Mouse (Mus musculus): ENCODE measurements around the gene Coro2b. TPM values are rescaled to one million over a fixed set of nuclear protein-coding genes. Genes with fewer than 3 reads are reported as not detected.

Gene Coro2b
- total RNA-seq, 1 experiment = 4.8 TPM

- in situ Hi-C loops (cut with MboI; ENCODE audit: low sequenced_read_pairs in 2 of 2, unreplicated experiment in 2 of 2) = no loop called here
- no peaks in the 10 kb centered on the region for H3K4me1 ChIP-seq (ENCODE audit: control insufficient read depth in 2 of 2, insufficient read depth in 2 of 2, low read length in 2 of 2, poor library complexity in 1 of 2)
- DNase-seq (ENCODE audit: low read depth, low spot score) = no peak
- no peak overlapping the region for H3K4me3 ChIP-seq (ENCODE audit: insufficient read depth in 1 of 2, low read depth in 1 of 2, low read length in 2 of 2, poor library complexity in 1 of 2, severe bottlenecking in 1 of 2)
- no peak overlapping the region for H3K9ac ChIP-seq (ENCODE audit: insufficient read depth, low read depth, low read length, poor library complexity, severe bottlenecking)
- no peak for TF ChIP-seq ZC3H11A (IDR thresholded peaks at IDR 0.05; ENCODE audit: borderline replicate concordance, low read depth, low read length)
- TF ChIP-seq ZNF384 (IDR thresholded peaks at IDR 0.05; ENCODE audit: low read depth, low read length) = no peak
- no peak for TF ChIP-seq CHD2 (IDR thresholded peaks at IDR 0.05; ENCODE audit: low read depth, low read length)
- TF ChIP-seq HCFC1 (IDR thresholded peaks at IDR 0.05; ENCODE audit: borderline replicate concordance, insufficient read depth, low read length) = no peak
- no peak for TF ChIP-seq MAFK (IDR thresholded peaks at IDR 0.05; ENCODE audit: insufficient read depth, low read depth, low read length)
- H3K9me3 ChIP-seq (ENCODE audit: control insufficient read depth, insufficient read depth, low read depth, low read length) = no peaks in the 10 kb centered on the region
- H3K27ac ChIP-seq (ENCODE audit: insufficient read depth, low read depth, low read length, poor library complexity, severe bottlenecking) = no peak overlapping the region
- H3K36me3 ChIP-seq (ENCODE audit: control insufficient read depth, insufficient read depth, low read length, poor library complexity, severe bottlenecking) = no peaks in the 10 kb centered on the region
Measured at GRCm38 (mm10) chr9:62562236-62562635, 25.4 kb upstream of the Coro2b start.

- in situ Hi-C loops (cut with MboI; ENCODE audit: low sequenced_read_pairs in 2 of 2, unreplicated experiment in 2 of 2) = no loop called here
- no peak for DNase-seq (ENCODE audit: low read depth, low spot score)
- H3K36me3 ChIP-seq (ENCODE audit: control insufficient read depth, insufficient read depth, low read length, poor library complexity, severe bottlenecking) = no peaks in the 10 kb centered on the region
- TF ChIP-seq ZNF384 (IDR thresholded peaks at IDR 0.05; ENCODE audit: low read depth, low read length) (no peak), ZC3H11A (IDR thresholded peaks at IDR 0.05; ENCODE audit: borderline replicate concordance, low read depth, low read length) (no peak), HCFC1 (IDR thresholded peaks at IDR 0.05; ENCODE audit: borderline replicate concordance, insufficient read depth, low read length) (no peak), MAFK (IDR thresholded peaks at IDR 0.05; ENCODE audit: insufficient read depth, low read depth, low read length) (no peak), CHD2 (IDR thresholded peaks at IDR 0.05; ENCODE audit: low read depth, low read length) (no peak)
- no peak overlapping the region for H3K9ac ChIP-seq (ENCODE audit: insufficient read depth, low read depth, low read length, poor library complexity, severe bottlenecking)
- no peak overlapping the region for H3K27ac ChIP-seq (ENCODE audit: insufficient read depth, low read depth, low read length, poor library complexity, severe bottlenecking)
- H3K4me1 ChIP-seq (ENCODE audit: control insufficient read depth in 2 of 2, insufficient read depth in 2 of 2, low read length in 2 of 2, poor library complexity in 1 of 2) = no peaks in the 10 kb centered on the region
- H3K9me3 ChIP-seq (ENCODE audit: control insufficient read depth, insufficient read depth, low read depth, low read length) = no peaks in the 10 kb centered on the region
- no peak overlapping the region for H3K4me3 ChIP-seq (ENCODE audit: insufficient read depth in 1 of 2, low read depth in 1 of 2, low read length in 2 of 2, poor library complexity in 1 of 2, severe bottlenecking in 1 of 2)
Measured at GRCm38 (mm10) chr9:62560432-62560831, 23.6 kb upstream of the Coro2b start.

- DNase-seq (ENCODE audit: low read depth, low spot score) = no peak
- H3K4me1 ChIP-seq (ENCODE audit: control insufficient read depth in 2 of 2, insufficient read depth in 2 of 2, low read length in 2 of 2, poor library complexity in 1 of 2) = no peaks in the 10 kb centered on the region
- H3K27ac ChIP-seq (ENCODE audit: insufficient read depth, low read depth, low read length, poor library complexity, severe bottlenecking) = no peak overlapping the region
- in situ Hi-C loops (cut with MboI; ENCODE audit: low sequenced_read_pairs in 2 of 2, unreplicated experiment in 2 of 2) = no loop called here
- H3K9me3 ChIP-seq (ENCODE audit: control insufficient read depth, insufficient read depth, low read depth, low read length) = no peaks in the 10 kb centered on the region
- no peak overlapping the region for H3K4me3 ChIP-seq (ENCODE audit: insufficient read depth in 1 of 2, low read depth in 1 of 2, low read length in 2 of 2, poor library complexity in 1 of 2, severe bottlenecking in 1 of 2)
- no peak overlapping the region for H3K9ac ChIP-seq (ENCODE audit: insufficient read depth, low read depth, low read length, poor library complexity, severe bottlenecking)
- TF ChIP-seq ZC3H11A (IDR thresholded peaks at IDR 0.05; ENCODE audit: borderline replicate concordance, low read depth, low read length) (no peak), HCFC1 (IDR thresholded peaks at IDR 0.05; ENCODE audit: borderline replicate concordance, insufficient read depth, low read length) (no peak), CHD2 (IDR thresholded peaks at IDR 0.05; ENCODE audit: low read depth, low read length) (no peak), MAFK (IDR thresholded peaks at IDR 0.05; ENCODE audit: insufficient read depth, low read depth, low read length) (no peak), ZNF384 (IDR thresholded peaks at IDR 0.05; ENCODE audit: low read depth, low read length) (no peak)
- H3K36me3 ChIP-seq (ENCODE audit: control insufficient read depth, insufficient read depth, low read length, poor library complexity, severe bottlenecking) = no peaks in the 10 kb centered on the region
Measured at GRCm38 (mm10) chr9:62560006-62560405, 23.2 kb upstream of the Coro2b start.

DNA sequence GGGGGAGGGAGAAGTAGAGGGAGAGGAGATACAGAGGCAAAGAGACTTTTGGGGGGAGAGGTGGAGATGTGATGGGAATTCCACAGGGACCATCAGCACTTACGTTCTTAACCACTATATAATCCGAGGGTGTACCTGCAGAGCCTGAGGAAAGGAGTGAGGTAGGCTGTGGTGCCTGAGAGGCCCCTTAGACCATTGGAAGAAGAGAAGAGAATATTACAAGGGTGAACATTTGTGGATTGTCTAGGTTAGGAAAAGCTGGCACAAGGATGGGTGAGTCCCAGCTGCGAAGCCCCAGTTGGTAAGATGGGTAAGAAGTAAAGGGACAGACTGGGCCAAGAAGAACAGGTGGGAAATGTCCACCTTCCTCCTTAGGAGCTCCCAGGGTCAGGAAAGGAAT is 22.6 kb upstream of the Coro2b start:
- no peak for TF ChIP-seq CHD2 (IDR thresholded peaks at IDR 0.05; ENCODE audit: low read depth, low read length)
- no peak for DNase-seq (ENCODE audit: low read depth, low spot score)
- Histone ChIP-seq H3K9me3 (ENCODE audit: control insufficient read depth, insufficient read depth, low read depth, low read length) (no peaks in the 10 kb centered on the region), H3K4me3 (ENCODE audit: insufficient read depth in 1 of 2, low read depth in 1 of 2, low read length in 2 of 2, poor library complexity in 1 of 2, severe bottlenecking in 1 of 2) (no peak overlapping the region), H3K4me1 (ENCODE audit: control insufficient read depth in 2 of 2, insufficient read depth in 2 of 2, low read length in 2 of 2, poor library complexity in 1 of 2) (no peaks in the 10 kb centered on the region), H3K27ac (ENCODE audit: insufficient read depth, low read depth, low read length, poor library complexity, severe bottlenecking) (no peak overlapping the region), H3K36me3 (ENCODE audit: control insufficient read depth, insufficient read depth, low read length, poor library complexity, severe bottlenecking) (no peaks in the 10 kb centered on the region), H3K9ac (ENCODE audit: insufficient read depth, low read depth, low read length, poor library complexity, severe bottlenecking) (no peak overlapping the region)
- in situ Hi-C loops (cut with MboI; ENCODE audit: low sequenced_read_pairs in 2 of 2, unreplicated experiment in 2 of 2) = loop anchor here in 1 of 2 experiments (10.0 kb wide), 1 partner anchor 275 kb away; the partner anchor contains the start of gene Spesp1

- in situ Hi-C loops (cut with MboI; ENCODE audit: low sequenced_read_pairs in 2 of 2, unreplicated experiment in 2 of 2) = loop anchor here in 1 of 2 experiments (10.0 kb wide), 1 partner anchor 273 kb away; the partner anchor contains the start of gene Spesp1
- H3K36me3 ChIP-seq (ENCODE audit: control insufficient read depth, insufficient read depth, low read length, poor library complexity, severe bottlenecking) = no peaks in the 10 kb centered on the region
Measured at GRCm38 (mm10) chr9:62558058-62558457, 21.2 kb upstream of the Coro2b start.

More at GRCm38 (mm10) chr9:62558058-62558457, 21.2 kb upstream of the Coro2b start:
- H3K9me3 ChIP-seq (ENCODE audit: control insufficient read depth, insufficient read depth, low read depth, low read length) = no peaks in the 10 kb centered on the region
- TF ChIP-seq HCFC1 (IDR thresholded peaks at IDR 0.05; ENCODE audit: borderline replicate concordance, insufficient read depth, low read length) = no peak
- TF ChIP-seq CHD2 (IDR thresholded peaks at IDR 0.05; ENCODE audit: low read depth, low read length) = no peak
- no peak for TF ChIP-seq ZC3H11A (IDR thresholded peaks at IDR 0.05; ENCODE audit: borderline replicate concordance, low read depth, low read length)
- TF ChIP-seq MAFK (IDR thresholded peaks at IDR 0.05; ENCODE audit: insufficient read depth, low read depth, low read length) = no peak
- TF ChIP-seq ZNF384 (IDR thresholded peaks at IDR 0.05; ENCODE audit: low read depth, low read length) = no peak
- no peak for DNase-seq (ENCODE audit: low read depth, low spot score)
- no peak overlapping the region for H3K27ac ChIP-seq (ENCODE audit: insufficient read depth, low read depth, low read length, poor library complexity, severe bottlenecking)
- no peak overlapping the region for H3K4me3 ChIP-seq (ENCODE audit: insufficient read depth in 1 of 2, low read depth in 1 of 2, low read length in 2 of 2, poor library complexity in 1 of 2, severe bottlenecking in 1 of 2)
- no peak overlapping the region for H3K9ac ChIP-seq (ENCODE audit: insufficient read depth, low read depth, low read length, poor library complexity, severe bottlenecking)
- no peaks in the 10 kb centered on the region for H3K4me1 ChIP-seq (ENCODE audit: control insufficient read depth in 2 of 2, insufficient read depth in 2 of 2, low read length in 2 of 2, poor library complexity in 1 of 2)

All from ES-E14 (cell line).